Mouse (Mus musculus) large intestine, adult 2 months (tissue): ENCODE data around the gene Fbxo40. TPM values are rescaled to one million over a fixed set of nuclear protein-coding genes. Genes with fewer than 3 reads are reported as not detected.

Source experiments
- DNase-seq: peaks from one replicate; pipeline ENCODE4 v3.0.0-alpha.2; 2012; ENCODE audit warnings: low read depth, low spot score
- WGBS: fragments of 180-500 bp; shearing (Covaris S2); methylation state at CpG from one replicate; pipeline ENCODE4 v1.1.7; 2018; 5-methylcytosine and 5-hydroxymethylcytosine counted together
- polyA plus RNA-seq: library from polyadenylated mRNA; depleted of rRNA; stranded (reverse); fragments of >200 nt; gene quantifications from 2 replicates; pipeline ENCODE4 v1.2.3, GENCODE M21; 2012

The Fbxo40 gene
- polyA plus RNA-seq, 1 experiment: 0.66 TPM

DNA sequence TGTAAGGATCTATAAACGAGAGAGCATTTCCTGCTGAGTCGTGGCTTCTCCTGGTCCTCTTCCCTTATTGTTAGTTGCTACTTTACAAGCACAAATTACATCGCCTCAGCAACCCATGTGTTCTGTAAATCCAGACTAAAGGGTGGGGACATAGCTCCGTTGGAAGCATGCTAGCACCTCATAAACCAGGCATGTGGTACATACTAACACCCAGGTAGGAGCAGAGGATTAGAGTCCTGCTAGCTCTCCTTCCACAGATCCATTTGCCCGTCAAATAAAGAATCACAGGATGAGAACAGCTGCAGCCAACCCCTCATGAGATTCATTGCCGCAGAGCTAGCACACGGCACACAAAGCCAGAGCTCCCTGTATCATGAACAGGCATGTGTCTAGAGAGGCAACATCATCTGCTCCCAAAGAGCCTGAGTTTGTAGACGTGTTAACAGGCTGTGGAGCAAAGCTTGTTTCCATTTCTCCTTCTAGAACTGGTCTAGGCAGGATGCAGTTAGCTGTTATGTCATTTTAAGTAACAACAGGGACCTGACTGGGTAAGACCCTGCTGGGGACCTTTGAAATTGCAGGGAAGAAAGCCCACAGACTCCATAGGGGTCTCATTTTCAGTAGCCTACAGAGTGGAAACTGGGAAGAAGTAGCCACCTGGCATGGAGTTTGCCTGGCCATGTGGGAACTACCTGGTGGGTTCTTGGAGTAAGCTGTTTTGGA, 40.5 kb downstream of the Fbxo40 start:
- DNase-seq: no peak
- WGBS: 38% methylated on average over 8 of the region's 8 CpGs

DNA sequence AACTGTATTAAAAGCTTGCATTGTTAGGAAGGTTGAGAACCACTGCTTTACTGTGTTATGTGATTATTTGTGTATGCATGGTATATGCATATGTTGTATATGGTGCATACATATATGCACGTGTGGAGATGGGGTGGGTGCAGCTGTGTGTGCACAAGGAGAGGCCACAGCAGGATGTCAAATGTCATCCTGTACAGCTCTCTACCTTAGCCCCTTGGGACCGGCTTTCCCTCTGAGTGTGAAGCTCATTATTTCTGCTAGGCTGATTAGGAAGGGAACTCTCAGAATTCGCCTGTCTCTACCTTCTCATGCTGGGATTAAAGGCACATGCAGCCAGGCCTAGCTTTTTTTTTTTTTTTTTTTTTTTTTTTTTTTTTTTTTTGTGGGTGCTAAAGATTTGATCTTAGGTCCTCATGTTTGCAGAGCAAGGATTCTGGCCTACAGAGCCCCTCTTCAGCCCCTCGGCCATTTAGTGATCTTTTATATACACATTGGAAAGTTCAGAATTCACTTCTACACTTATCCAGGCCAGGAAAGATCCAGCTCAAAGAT, 42.5 kb downstream of the Fbxo40 start:
- DNase-seq: no peak
- 64% methylated on average over 4 of the region's 4 CpGs for WGBS

DNA sequence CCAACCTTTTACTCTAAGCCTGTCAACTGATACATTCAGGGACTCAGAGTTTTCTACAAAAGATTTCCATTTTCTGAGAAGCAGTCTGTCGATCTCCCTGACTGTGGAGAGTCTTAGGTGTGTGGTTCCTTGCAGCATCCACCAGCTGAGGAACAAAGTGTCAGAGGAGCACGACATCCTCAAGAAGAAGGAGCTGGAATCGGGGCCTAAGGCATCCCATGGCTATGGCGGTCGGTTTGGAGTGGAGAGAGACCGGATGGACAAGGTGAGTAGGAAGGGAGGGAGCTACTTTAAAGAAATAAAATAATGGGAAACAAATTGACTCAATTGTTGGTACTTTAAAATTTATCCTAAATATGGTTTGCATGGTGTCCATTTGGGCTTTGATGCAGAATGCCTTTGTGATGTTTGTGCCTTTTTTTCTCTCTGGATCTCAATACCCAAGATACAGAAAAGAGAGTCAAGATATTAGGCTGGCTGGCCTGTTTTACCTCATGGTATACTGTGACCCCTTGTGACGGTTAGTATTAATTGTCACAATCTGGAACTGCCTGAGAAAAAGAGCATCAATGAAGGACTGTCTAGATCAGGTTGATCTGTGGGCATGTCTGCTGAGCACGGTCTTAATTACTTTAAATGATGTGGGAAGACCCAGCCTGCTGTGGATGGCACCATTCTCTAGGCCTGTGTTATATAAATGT, 43.7 kb downstream of the Fbxo40 start:
- no peak for DNase-seq
- 85% methylated on average over 8 of the region's 8 CpGs for WGBS

DNA sequence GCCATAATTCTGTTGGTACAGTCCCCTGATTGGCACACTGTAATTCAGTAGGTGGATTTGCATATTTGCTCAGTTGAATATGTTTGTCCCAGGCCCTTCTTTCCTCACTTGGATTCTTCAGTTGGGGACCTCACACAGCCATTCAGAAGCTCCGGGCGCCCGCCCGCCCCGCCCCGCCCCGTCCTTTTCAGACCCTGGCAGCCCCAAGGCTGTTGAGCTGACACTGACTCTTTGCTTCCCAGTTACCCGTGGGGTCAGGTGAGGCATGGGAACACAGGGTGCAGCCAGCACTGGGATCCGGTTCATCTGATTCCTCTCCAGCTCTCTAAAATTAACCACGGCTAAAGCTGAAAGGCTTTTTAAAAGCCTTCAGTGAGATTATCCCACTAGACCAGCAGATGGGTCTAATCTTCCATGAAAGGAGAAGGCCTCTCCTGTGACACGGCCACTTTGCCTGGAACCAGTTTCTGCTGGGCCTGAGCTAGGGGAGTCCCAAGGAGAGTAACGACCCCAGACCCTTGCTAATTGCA, 45.3 kb downstream of the Fbxo40 start:
- WGBS: 53% methylated on average over 12 of the region's 12 CpGs
- DNase-seq: no peak

DNA sequence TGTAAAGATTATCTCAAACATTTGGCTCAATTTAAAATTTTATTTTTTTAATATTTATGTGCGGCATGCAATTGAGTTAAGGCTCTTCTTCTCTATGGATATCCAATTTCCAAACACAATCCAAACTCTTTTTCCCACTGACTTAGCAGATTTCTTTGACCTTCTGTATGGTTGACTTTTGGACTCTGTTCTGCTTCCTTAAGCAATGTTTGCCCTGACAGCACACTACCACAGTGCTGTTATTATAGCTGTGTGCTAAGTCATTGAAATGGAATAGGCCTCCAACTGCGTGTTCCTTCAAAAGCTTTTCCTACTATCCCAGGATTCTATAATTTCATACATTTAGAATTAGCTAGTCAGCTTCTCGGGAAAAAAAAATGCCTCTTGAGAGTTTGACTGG, 46.7 kb downstream of the Fbxo40 start:
- WGBS: 63% methylated on average over 3 of the region's 3 CpGs
- no peak for DNase-seq

DNA sequence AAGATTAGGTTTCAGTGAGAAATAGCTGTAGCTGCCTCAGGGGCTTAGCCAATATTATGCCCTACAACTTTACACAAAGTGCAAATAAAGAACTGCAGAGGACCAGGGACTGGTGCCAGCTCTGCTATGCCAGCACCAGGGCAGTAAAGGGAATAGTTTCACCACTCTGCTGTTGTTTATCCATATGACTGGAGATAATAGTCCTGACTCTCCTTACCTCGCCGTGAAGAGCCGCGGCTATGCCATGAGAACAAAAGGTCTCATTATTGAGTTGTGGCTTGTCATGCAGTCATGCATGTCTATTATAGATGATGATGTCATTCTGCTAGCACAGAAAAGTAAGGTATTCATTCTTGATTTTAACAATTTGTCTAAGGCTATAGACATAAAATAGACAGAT, 48.4 kb downstream of the Fbxo40 start:
- DNase-seq: no peak
- 38% methylated on average over 4 of the region's 4 CpGs for WGBS

DNA sequence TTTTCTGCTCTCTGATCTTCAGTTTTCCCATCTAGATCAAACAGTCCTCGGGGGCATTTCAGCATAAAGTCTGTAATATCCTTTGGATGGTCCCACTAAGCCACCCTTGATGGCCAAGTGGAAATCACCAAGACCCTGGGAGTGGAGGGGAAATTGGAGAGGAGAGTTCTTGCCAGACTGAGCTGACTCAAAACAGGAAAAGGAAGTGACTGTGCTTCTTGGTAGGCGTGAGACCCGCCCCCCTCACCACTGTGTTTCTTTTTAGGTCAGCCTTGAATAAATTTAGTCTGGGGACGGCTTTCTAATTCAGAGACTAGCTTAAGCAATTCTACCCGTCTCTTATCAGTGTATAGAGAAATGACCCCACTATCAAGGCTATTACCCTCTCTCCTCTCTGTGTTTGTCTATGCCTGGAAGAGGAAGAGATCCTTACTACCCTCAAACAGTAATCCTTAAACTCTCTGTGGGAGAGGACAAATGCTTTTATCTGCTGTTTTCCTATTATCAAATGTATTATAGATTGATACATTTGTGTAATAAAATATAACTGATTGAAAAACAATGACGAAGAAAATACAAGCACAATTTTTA, 49.0 kb downstream of the Fbxo40 start:
- no peak for DNase-seq
- WGBS: 43% methylated on average over 6 of the region's 6 CpGs

DNA sequence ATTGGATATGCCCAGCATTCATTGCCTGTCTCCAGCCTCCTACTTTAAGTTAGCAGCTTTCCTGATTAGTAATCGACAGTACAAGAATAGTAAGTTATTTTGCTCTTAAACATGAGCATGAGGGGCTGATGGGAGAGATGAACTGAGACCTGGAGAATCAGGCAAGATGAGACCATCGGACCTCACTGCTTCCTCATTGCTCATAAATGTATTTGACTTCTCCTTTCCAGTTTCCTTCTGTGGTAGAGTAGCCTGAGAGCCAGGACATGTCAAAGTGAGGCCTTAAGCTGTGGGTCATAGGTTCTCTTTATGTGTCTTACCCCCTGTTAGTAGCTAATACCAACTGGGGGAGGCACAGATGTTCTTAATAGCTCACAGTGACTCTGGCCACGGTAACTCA, 54.5 kb downstream of the Fbxo40 start:
- WGBS: 70% methylated on average over 3 of the region's 3 CpGs
- DNase-seq: no peak

DNA sequence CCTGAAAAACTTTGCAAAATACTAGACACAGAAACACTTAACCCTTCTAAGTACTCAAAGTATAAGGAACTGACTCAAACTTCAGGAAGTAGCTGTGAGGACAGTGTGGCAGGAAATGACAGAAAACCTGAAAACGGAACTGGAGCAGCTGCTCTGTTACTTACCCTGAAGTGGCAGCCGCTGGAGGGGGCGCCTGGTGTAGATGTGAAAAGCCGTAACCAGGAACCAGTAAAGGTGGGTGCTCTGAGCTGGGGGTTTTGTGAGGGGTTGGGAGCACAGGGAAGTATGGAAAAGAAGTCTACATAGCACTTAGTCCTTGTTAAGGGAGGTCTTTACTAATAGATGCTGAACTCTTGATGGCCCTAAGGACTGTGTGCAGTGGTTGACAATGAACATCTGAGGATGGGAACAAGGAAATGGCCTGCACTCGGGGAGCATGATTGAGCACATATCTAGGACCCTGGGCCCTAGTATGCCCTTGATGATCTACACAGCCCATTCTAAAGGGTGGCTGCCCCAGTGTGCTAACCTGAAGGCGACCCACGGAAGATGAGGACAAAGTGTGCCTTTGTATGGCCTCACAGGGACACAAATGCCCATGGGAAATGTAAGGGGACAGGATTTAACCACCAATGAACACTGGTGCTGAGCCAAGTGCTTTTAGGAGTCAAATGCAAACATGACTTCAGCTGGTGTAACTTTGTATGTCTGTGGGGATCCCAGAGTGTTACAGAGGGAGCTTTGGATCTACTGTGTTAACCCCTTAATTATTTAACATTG, 55.2 kb downstream of the Fbxo40 start, which contains the start of gene Hcls1:
Gene Hcls1, plus strand, starts transcription at position 143 of the 780 bp plus-strand sequence.
- WGBS: 62% methylated on average over 7 of the region's 7 CpGs
- DNase-seq: no peak

DNA sequence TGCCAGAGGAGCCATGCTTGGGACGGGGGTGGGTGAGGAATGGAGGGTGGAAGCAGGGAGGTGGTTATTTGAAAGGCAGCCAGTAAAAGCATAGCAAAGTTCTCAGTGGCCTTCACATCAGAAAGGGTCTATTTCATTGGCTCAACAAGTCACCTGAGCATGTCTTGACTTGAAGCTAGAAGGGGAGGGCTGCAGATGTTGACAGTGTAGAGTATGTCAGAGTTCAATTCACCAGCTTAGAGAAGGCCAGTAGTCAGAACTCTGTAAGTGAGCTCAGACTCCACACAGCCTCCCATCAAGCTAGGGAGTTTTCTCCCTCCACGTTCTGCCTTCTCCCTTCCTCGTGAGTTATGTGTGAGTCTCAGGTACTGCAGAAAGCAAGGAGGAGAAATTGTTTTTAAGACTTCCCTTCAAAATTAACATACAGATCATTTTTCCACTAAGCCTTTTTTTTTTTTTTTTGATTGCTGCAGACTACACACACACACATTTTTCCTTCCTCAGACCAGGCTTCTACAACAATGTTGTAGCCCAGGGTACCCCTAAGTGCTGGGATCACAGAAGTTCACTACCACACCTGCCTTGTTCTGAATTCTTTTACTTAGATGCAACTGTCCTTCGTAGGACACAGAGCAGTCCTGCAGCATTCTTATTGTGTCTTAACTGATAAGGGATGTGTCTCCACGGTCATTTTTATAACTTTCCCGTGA, 56.0 kb downstream of the Fbxo40 start:
- 22% methylated on average over 6 of the region's 6 CpGs for WGBS
- DNase-seq: no peak

DNA sequence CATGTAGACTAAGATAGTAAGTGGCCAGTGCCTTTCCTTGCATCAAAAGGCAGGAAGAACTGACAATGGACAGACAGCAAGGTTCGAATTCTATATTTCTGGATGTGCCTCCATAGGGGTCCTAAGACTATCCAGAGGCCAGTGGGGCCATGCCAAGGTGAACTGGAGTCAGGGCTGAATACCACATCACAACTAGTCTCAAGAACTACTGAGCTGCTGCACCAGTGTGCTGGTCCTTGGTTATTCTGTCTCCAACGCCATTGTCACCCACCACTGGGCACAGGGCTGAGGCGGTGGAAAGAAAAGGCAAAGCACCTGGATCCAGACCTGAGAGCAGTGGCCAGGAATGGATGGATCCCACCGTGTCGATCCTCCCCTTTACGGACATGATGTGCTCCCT, 57.7 kb downstream of the Fbxo40 start:
- no peak for DNase-seq
- 95% methylated on average over 6 of the region's 6 CpGs for WGBS

DNA sequence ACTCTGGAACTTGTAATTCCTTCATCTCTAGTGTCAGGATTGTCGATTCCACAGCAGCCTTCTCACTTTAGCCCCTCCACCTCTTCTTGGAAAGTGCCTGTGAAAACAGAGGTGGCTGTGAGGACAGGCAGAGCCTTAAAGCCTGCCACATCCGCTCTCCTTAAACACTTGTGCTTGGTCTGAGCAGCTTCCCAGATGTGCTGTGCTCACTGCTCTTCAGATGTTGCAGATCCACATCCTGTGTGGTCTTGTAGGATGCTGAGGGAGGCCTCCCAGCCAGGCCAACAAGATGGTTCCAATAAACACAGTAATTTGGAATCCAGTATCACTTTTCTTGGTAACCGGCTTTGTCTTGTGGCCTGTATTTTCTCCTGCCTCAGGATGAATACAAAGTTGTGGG, 58.3 kb downstream of the Fbxo40 start:
- 81% methylated on average over 3 of the region's 3 CpGs for WGBS
- DNase-seq: no peak

DNA sequence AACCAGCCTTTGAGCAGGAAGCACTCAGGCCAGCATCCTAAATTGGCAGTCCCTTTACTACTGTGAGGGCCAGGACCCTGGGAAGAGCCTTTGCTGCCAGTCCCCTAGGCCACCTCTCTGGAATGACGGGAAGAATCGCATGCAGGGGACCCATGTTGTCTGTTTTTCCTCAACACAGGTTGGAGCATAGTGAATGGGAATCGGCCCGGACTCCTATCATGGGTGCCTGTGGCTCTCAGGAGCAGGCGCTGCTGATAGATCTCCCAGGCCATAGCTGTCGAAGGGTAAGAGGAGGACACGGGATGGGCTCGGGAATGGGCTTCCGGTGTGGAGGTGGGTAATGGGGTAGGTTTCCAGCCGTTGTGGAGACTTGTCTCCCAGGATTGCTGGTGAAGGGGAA, 58.9 kb downstream of the Fbxo40 start:
- WGBS: 92% methylated on average over 10 of the region's 10 CpGs

DNA sequence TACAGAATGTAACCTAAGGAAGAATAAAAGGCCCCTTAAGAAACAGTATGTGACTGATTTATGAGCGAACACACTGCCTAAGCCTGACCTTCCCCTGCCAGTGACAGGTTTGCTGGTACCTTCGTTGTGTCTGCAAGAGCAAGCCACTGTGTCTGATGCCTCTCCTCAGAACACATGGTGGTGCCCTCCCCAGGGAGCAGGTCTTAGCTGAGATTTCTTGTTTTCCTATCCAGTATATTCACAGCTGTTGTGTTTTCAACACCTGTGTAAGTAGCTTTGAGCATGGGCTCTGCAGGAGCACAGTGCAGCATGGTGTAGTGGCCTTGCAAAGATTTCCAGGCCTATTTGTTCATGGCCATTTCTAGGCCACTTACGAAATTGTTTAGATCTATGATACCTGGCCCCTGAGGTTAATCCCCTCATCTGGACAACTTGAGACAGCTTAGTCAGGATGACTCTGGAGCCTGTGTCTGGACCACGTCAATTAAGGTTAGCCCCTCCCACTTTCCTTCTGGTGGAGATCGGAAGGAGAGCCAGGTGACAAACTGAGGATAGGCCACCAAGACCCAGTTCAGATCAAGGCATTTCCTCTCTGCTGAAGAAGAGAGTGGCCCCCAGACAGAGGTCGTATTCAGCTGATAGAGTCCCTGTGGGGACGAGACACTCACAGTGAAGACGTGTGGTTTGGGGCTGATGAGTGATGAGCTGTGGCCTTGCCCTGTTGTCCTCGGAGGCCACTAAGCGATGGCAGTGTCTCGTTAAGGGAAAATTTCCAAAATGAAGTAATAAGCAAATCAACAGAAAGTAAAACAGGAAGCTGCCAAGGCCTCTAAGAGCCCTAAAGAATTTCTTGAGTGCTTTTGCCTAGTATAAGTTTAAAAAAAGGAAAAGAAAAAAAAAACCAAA, 59.8 kb downstream of the Fbxo40 start:
- 73% methylated on average over 11 of the region's 11 CpGs for WGBS

More for the DNA sequence above, 58.9 kb downstream of the Fbxo40 start:
- no peak for DNase-seq

DNA sequence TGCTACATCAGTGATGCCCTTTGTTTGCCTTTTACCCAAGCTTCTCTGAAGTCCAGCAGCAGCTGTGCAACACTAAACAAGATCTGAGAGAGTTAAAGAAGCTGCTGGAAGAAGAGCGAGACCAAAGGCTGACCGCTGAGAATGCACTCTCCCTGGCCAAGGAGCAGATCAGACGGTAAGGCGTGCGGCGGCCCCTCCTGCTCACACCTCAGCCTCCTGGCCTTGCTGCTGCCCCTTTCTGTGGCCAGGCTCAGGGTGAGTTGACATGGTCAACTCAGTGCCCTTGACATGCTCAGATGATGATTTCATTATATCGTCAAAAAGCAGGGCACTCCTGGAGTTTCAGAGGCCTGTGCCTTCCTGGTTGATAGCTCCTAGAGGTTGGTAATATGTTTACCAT, 61.1 kb downstream of the Fbxo40 start:
- WGBS: 94% methylated on average over 7 of the region's 7 CpGs

More for the DNA sequence above, 59.8 kb downstream of the Fbxo40 start:
- no peak for DNase-seq

DNA sequence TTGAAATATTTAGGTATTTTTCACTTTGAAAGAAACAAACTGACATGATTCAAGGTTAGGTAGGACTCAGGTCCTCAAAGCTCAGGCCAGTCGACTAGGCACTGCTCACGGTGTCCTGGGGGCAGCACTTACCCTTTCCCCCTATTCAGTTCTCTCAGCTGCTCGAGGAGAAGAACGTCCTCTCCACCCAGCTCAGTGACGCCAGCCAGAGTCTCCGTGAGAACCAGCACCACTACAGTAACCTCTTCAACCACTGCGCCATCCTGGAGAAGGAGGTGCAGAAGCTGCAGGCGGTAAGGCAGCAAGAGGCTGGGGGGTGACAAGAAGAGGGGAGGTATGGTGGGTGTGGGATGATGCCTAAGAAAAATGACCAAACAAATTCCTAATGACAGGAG, 62.2 kb downstream of the Fbxo40 start:
- no peak for DNase-seq
- WGBS: 92% methylated on average over 8 of the region's 8 CpGs

More for the DNA sequence above, 61.1 kb downstream of the Fbxo40 start:
- no peak for DNase-seq

DNA sequence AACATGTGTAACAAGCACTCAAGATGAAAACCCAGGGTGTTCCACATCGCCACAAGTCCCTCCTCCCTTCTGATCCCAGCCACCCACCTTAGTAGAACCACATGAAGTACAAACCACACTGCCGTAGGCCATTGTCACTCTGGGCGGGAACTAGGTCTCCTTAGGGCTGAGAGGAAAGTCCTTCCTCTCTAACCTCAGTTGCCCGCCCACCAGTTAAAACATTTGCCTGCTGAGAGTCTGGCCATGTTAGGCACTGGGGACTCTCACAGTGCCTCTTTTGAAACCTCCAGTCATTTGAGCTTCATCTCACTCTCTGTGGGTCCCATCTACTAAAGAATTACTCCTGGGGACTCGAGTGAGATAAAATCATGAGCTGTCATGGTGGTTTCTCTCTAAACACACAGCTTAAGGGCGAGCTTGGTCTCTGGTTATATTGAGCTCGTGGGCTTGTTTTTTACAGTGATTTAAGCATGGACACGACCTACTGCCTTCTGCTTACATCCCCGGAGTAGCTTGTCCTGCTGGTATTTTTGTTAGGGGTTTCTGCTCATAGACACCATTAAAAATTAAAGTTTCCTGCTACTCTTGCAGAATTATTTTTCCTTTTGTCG, 62.7 kb downstream of the Fbxo40 start:
- no peak for DNase-seq
- WGBS: 89% methylated on average over 10 of the region's 10 CpGs
